Mouse (Mus musculus) myocyte (in vitro differentiated cells): Measurements from ENCODE around the gene Ccdc152. TPM values are rescaled to one million over a fixed set of nuclear protein-coding genes. Genes with fewer than 3 reads are reported as not detected.

Source experiments
- H3K27me3 ChIP-seq: one replicate; pipeline ENCODE4 v1.6.1; 2011; ENCODE audit not compliant: control insufficient read depth, insufficient read depth, insufficient read length
- H3K36me3 ChIP-seq: one replicate; pipeline ENCODE4 v1.6.1; 2011; ENCODE audit not compliant: control insufficient read depth, insufficient read depth
- H3K4me2 ChIP-seq: one replicate; pipeline ENCODE4 v1.6.1; 2011; ENCODE audit warnings: low read depth, control low read depth
- H3K4me3 ChIP-seq: one replicate; pipeline ENCODE4 v1.5.1; 2011; ENCODE audit warnings: mild to moderate bottlenecking, control low read depth, moderate library complexity
- H3K79me2 ChIP-seq: one replicate; pipeline ENCODE4 v1.6.1; 2011; ENCODE audit not compliant: control insufficient read depth, insufficient read depth
- H3ac ChIP-seq: one replicate; pipeline ENCODE4 v1.6.1; 2011; ENCODE audit not compliant: control insufficient read depth, insufficient read length
- CEBPB ChIP-seq: IDR thresholded peaks from 2 replicates; pipeline ENCODE4 v1.6.1; 2011; ENCODE audit warnings: mild to moderate bottlenecking, moderate library complexity; ENCODE audit not compliant: poor library complexity, insufficient read depth, severe bottlenecking
- E2F4 ChIP-seq: IDR thresholded peaks from one replicate; pipeline ENCODE4 v1.6.1; 2011; ENCODE audit warnings: mild to moderate bottlenecking, control low read depth, moderate library complexity; ENCODE audit not compliant: insufficient read depth
- MAX ChIP-seq: IDR thresholded peaks from one replicate; pipeline ENCODE4 v1.6.1; 2011; ENCODE audit warnings: low read depth, mild to moderate bottlenecking, control low read depth
- MYOD1 ChIP-seq, 3 experiments: IDR thresholded peaks; one replicate each; pipeline ENCODE4 v1.6.1; 2011; ENCODE audit warnings: control low read depth in 2 of 3, low read depth in 2 of 3, mild to moderate bottlenecking in 2 of 3, moderate library complexity in 1 of 3; ENCODE audit not compliant: insufficient read length in 2 of 3, control insufficient read depth in 1 of 3
- MYOG ChIP-seq, 3 experiments: IDR thresholded peaks; one replicate each; pipeline ENCODE4 v1.6.1; 2011; ENCODE audit warnings: control low read depth in 2 of 3, low read depth in 2 of 3, mild to moderate bottlenecking in 2 of 3; ENCODE audit not compliant: insufficient read length in 2 of 3, control insufficient read depth in 1 of 3, insufficient read depth in 1 of 3
- POLR2A ChIP-seq: IDR thresholded peaks from one replicate; pipeline ENCODE4 v1.6.1; 2011; ENCODE audit warnings: low read depth, mild to moderate bottlenecking, control low read depth, moderate library complexity; ENCODE audit not compliant: insufficient read length
- POLR2AphosphoS2 ChIP-seq: IDR thresholded peaks from one replicate; pipeline ENCODE4 v1.6.1; 2011; ENCODE audit warnings: low read depth, control low read depth; ENCODE audit not compliant: insufficient read length
- REST ChIP-seq: IDR thresholded peaks from one replicate; pipeline ENCODE4 v1.6.1; 2011; ENCODE audit warnings: mild to moderate bottlenecking, control low read depth, moderate library complexity; ENCODE audit not compliant: insufficient read depth, insufficient read length
- SRF ChIP-seq: IDR thresholded peaks from one replicate; pipeline ENCODE4 v1.6.1; 2011; ENCODE audit warnings: low read depth; ENCODE audit not compliant: control insufficient read depth, insufficient read length
- TCF12 ChIP-seq: IDR thresholded peaks from one replicate; pipeline ENCODE4 v1.6.1; 2011; ENCODE audit warnings: mild to moderate bottlenecking, control low read depth; ENCODE audit not compliant: poor library complexity, insufficient read depth, severe bottlenecking
- TCF3 ChIP-seq: IDR thresholded peaks from one replicate; pipeline ENCODE4 v1.6.1; 2011; ENCODE audit warnings: low read depth, control low read depth; ENCODE audit not compliant: insufficient read length
- USF1 ChIP-seq: IDR thresholded peaks from one replicate; pipeline ENCODE4 v1.6.1; 2011; ENCODE audit warnings: low read depth, mild to moderate bottlenecking, control low read depth, moderate library complexity
- polyA plus RNA-seq: library from polyadenylated mRNA; unstranded; fragments of >200 nt; fragmentation: generic; extraction: Trizol; gene quantifications from one replicate; pipeline ENCODE4 v1.2.1, GENCODE M21; 2012; ENCODE audit warnings: missing spikeins

Ccdc152 gene
- polyA plus RNA-seq, 1 experiment = not detected

DNA sequence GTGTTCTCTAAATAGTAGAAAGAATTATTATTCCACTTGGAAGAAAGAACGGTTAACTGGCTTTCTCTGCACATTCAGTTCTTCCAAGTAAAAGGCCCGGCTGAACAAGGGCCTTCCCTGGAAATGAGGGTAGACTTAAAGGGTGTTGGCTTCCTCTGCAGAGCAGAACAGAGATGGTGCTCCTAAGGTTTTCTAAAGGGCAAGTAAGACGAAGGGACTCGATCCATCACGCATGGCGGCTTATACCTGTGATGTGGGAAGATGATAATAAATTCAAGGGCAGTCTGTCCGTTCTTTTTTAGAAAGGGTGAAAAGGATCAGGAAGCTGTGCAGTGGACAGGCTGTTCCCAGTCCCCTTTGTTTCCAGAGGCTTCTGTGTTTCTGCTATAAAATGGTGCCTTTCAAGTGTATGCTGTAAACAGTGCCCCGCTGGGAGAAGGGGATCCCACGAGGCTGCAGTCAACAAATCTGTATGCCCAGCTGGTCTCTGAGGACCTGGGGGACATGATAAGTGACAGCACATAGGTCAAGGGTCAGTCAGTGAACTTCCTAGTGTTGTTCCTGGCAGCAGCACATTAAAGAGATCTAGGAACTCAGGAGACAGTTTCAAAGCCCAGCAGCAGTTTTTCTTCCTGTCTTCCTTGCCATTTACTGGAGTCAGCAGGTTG lies 71.0 kb downstream of the Ccdc152 start:
- Histone ChIP-seq H3K27me3 (no peaks in the 10 kb centered on the region), H3K36me3 (no peaks in the 10 kb centered on the region), H3K79me2 (no peaks in the 10 kb centered on the region), H3K4me2 (no peak overlapping the region), H3ac (no peak overlapping the region), H3K4me3 (no peak overlapping the region)
- TF ChIP-seq MAX = no peak
- no peak for TF ChIP-seq MYOG (IDR thresholded peaks at IDR 0.05; ENCODE audit: control insufficient read depth in 1 of 3, insufficient read depth in 1 of 3, insufficient read length in 2 of 3, low read depth in 2 of 3)
- TF ChIP-seq POLR2A = no peak
- TF ChIP-seq REST = no peak
- TF ChIP-seq SRF = no peak
- TF ChIP-seq TCF3 = no peak
- TF ChIP-seq TCF12 = no peak
- no peak for TF ChIP-seq E2F4
- TF ChIP-seq POLR2AphosphoS2 = no peak

- no peak overlapping the region for H3ac ChIP-seq
Observed at GRCm38 (mm10) chr15:3231004-3231403, 72.3 kb downstream of the Ccdc152 start.

More at GRCm38 (mm10) chr15:3231004-3231403, 72.3 kb downstream of the Ccdc152 start:
- Histone ChIP-seq H3K79me2 (no peaks in the 10 kb centered on the region), H3K36me3 (no peaks in the 10 kb centered on the region), H3K27me3 (no peaks in the 10 kb centered on the region), H3K4me3 (no peak overlapping the region), H3K4me2 (no peak overlapping the region)
- TF ChIP-seq POLR2A (no peak), E2F4 (no peak), REST (no peak), USF1 (no peak), SRF (no peak), POLR2AphosphoS2 (no peak), CEBPB (no peak), MAX (no peak), MYOD1 (IDR thresholded peaks at IDR 0.05; ENCODE audit: control insufficient read depth in 1 of 3, insufficient read length in 2 of 3, low read depth in 2 of 3) (no peak), TCF3 (no peak), MYOG (IDR thresholded peaks at IDR 0.05; ENCODE audit: control insufficient read depth in 1 of 3, insufficient read depth in 1 of 3, insufficient read length in 2 of 3, low read depth in 2 of 3) (no peak), TCF12 (no peak)

Other genes starting within 250 kb of the Ccdc152 start
- gene Selenop, start 35.0 kb downstream of the Ccdc152 start, polyA plus RNA-seq = 5.1 TPM